Mouse (Mus musculus) kidney, postnatal 14 days (tissue): Measurements from ENCODE around the gene Dkk1.
"Not testable (repeated sequence)": the region's sequence is repeated elsewhere in the genome, so short reads cannot be mapped to it uniquely, and the experiment has no call there.

Experiments used
- DNase-seq: peaks from one replicate; pipeline ENCODE4 v3.0.0; 2022; ENCODE audit warnings: mixed read lengths

The Dkk1 gene

GRCm38 (mm10) chr19:30549044-30549853, at the start of gene Dkk1:
Dkk1 (minus strand) TSS chr19:30549665.
- peak; percentile 51 for DNase-seq

GRCm38 (mm10) chr19:30586366-30586765, 36.9 kb upstream of the Dkk1 start:
- no peak for DNase-seq

GRCm38 (mm10) chr19:30564516-30564915, 15.1 kb upstream of the Dkk1 start:
- DNase-seq, result no peak

GRCm38 (mm10) chr19:30563876-30564275, 14.4 kb upstream of the Dkk1 start:
- no peak for DNase-seq

GRCm38 (mm10) chr19:30558024-30558423, 8.6 kb upstream of the Dkk1 start:
- no peak for DNase-seq

GRCm38 (mm10) chr19:30554467-30554881, 5.0 kb upstream of the Dkk1 start:
- DNase-seq, result peak; percentile 77

- peak; percentile 12 for DNase-seq
Observed at GRCm38 (mm10) chr19:30553740-30554139, 4.3 kb upstream of the Dkk1 start.

- DNase-seq, result no peak
Observed at GRCm38 (mm10) chr19:30552260-30552659, 2.8 kb upstream of the Dkk1 start.

- no peak for DNase-seq
Observed at GRCm38 (mm10) chr19:30549854-30550647, 586 bp upstream of the Dkk1 start.

- DNase-seq, result peak; percentile 4
Observed at GRCm38 (mm10) chr19:30548411-30549043, 938 bp downstream of the Dkk1 start.

- not testable (repeated sequence) for DNase-seq
Observed at GRCm38 (mm10) chr19:30539365-30539941, 10.0 kb downstream of the Dkk1 start.

- DNase-seq, result peak; percentile 68
Observed at GRCm38 (mm10) chr19:30516771-30517170, 32.7 kb downstream of the Dkk1 start.

- peak; percentile 38 for DNase-seq
Observed at GRCm38 (mm10) chr19:30510481-30510880, 39.0 kb downstream of the Dkk1 start.

- no peak for DNase-seq
Observed at GRCm38 (mm10) chr19:30505497-30505896, 44.0 kb downstream of the Dkk1 start.
